Mouse (Mus musculus): Measurements from ENCODE around the gene Fanci.

DNA sequence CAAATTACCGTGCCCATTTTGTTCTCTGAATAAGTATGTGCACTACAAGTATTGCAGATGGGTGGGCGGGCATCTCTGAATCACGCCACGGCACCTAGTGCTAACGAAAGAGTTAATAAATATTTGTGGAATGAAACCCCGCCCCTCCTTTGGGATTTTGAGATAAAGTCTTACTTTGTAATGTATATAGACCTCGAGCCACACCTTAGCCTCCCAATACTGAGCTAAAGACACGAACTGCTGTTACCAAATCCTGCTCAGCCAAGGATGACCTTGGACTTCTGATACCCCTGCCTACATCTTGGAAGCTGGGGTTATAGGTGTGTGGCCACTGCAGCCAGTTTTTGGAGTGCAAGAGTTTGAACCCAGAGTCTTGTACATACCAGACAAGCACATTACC, 6.7 kb downstream of the Fanci start:
- TF ChIP-seq POLR2A (IDR thresholded peaks at IDR 0.05; ENCODE audit: borderline replicate concordance, insufficient read depth, low read length) = no peak
- no peak for TF ChIP-seq CTCF (IDR thresholded peaks at IDR 0.05; ENCODE audit: borderline replicate concordance, insufficient read depth, low read depth, low read length)

Measured in cerebellum, adult 2 months (tissue).